Mouse (Mus musculus) kidney, embryonic 14.5 days (tissue): ENCODE data around the gene Ipo4. TPM values are rescaled to one million over a fixed set of nuclear protein-coding genes. Genes with fewer than 3 reads are reported as not detected.

Experiments used
- ATAC-seq: fragments of 200-750 bp; cut with Nextera tagmentation; 2 replicates; pipeline ENCODE4 v1.8.0; 2017; ENCODE audit warnings: moderate number of reproducible peaks, mild to moderate bottlenecking, moderate TSS enrichment, moderate library complexity; ENCODE audit not compliant: low FRiP score, low TSS enrichment
- H3K27ac ChIP-seq: fragments of 300-500 bp; sonication (generic); 2 replicates; pipeline ENCODE4 v1.5.1; 2014; ENCODE audit warnings: low read depth, mild to moderate bottlenecking, low read length, moderate library complexity, mixed read lengths
- H3K27me3 ChIP-seq: fragments of 300-500 bp; sonication (generic); 2 replicates; pipeline ENCODE4 v1.6.1; 2014; ENCODE audit warnings: mild to moderate bottlenecking, low read length; ENCODE audit not compliant: control insufficient read depth, insufficient read depth
- H3K36me3 ChIP-seq: fragments of 300-500 bp; sonication (generic); 2 replicates; pipeline ENCODE4 v1.6.1; 2014; ENCODE audit warnings: low read length, mixed read lengths; ENCODE audit not compliant: control insufficient read depth, insufficient read depth
- H3K4me1 ChIP-seq: fragments of 300-500 bp; sonication (generic); 2 replicates; pipeline ENCODE4 v1.6.1; 2014; ENCODE audit warnings: low read length, mixed read lengths; ENCODE audit not compliant: control insufficient read depth, insufficient read depth
- H3K4me2 ChIP-seq: fragments of 300-500 bp; sonication (generic); replicated peaks from 2 replicates; pipeline ENCODE4 v1.6.1; 2014; ENCODE audit warnings: low read depth, mild to moderate bottlenecking, low read length
- H3K4me3 ChIP-seq: fragments of 300-500 bp; sonication (generic); 2 replicates; pipeline ENCODE4 v1.5.1; 2014; ENCODE audit warnings: mild to moderate bottlenecking, low read length
- H3K9ac ChIP-seq: fragments of 300-500 bp; sonication (generic); 2 replicates; pipeline ENCODE4 v1.6.1; 2014; ENCODE audit warnings: low read depth, mild to moderate bottlenecking, low read length, moderate library complexity
- H3K9me3 ChIP-seq: fragments of 300-500 bp; sonication (generic); 2 replicates; pipeline ENCODE4 v1.6.1; 2016; ENCODE audit warnings: low read length; ENCODE audit not compliant: control insufficient read depth
- WGBS: fragments of 180-500 bp; shearing (Covaris S2); extraction: QIAGEN DNeasy Blood & Tissue Kit; methylation state at CpG from one replicate; pipeline ENCODE4 v1.1.7; 2014; 5-methylcytosine and 5-hydroxymethylcytosine counted together
- polyA plus RNA-seq: library from polyadenylated mRNA; unstranded; fragments of >200 nt; fragmentation: Nextera tagmentation; extraction: Ambion mirVana; gene quantifications from 2 replicates; pipeline ENCODE4 v1.2.1, GENCODE M21; 2014

Gene Ipo4
- polyA plus RNA-seq, 1 experiment from 2014 or later, result 119 TPM

GRCm38 (mm10) chr14:55586149-55586548, 49.6 kb downstream of the Ipo4 start:
- Histone ChIP-seq H3K4me1 (peaks cover 7% of the 10 kb centered on the region; the same call in 1 of the 2 replicates), H3K4me3 (no peak overlapping the region), H3K27ac (no peak overlapping the region), H3K4me2 (no peak overlapping the region), H3K9me3 (no peaks in the 10 kb centered on the region), H3K36me3 (peaks cover 14% of the 10 kb centered on the region; the same call in 1 of the 2 replicates), H3K9ac (no peak overlapping the region), H3K27me3 (no peaks in the 10 kb centered on the region)
- no peak for ATAC-seq
- 90% methylated on average over 2 of the region's 2 CpGs for WGBS

GRCm38 (mm10) chr14:55585566-55585960, 50.2 kb downstream of the Ipo4 start:
- Histone ChIP-seq H3K4me3 (no peak overlapping the region), H3K36me3 (peaks cover 19% of the 10 kb centered on the region; the same call in 1 of the 2 replicates), H3K27me3 (no peaks in the 10 kb centered on the region), H3K4me2 (peak overlapping the region; percentile 80; the same call in 1 of the 2 replicates), H3K4me1 (peaks cover 7% of the 10 kb centered on the region; the same call in 1 of the 2 replicates), H3K9ac (no peak overlapping the region), H3K9me3 (no peaks in the 10 kb centered on the region), H3K27ac (no peak overlapping the region)
- WGBS, result 60% methylated on average over 6 of the region's 6 CpGs
- ATAC-seq, result no peak

DNA sequence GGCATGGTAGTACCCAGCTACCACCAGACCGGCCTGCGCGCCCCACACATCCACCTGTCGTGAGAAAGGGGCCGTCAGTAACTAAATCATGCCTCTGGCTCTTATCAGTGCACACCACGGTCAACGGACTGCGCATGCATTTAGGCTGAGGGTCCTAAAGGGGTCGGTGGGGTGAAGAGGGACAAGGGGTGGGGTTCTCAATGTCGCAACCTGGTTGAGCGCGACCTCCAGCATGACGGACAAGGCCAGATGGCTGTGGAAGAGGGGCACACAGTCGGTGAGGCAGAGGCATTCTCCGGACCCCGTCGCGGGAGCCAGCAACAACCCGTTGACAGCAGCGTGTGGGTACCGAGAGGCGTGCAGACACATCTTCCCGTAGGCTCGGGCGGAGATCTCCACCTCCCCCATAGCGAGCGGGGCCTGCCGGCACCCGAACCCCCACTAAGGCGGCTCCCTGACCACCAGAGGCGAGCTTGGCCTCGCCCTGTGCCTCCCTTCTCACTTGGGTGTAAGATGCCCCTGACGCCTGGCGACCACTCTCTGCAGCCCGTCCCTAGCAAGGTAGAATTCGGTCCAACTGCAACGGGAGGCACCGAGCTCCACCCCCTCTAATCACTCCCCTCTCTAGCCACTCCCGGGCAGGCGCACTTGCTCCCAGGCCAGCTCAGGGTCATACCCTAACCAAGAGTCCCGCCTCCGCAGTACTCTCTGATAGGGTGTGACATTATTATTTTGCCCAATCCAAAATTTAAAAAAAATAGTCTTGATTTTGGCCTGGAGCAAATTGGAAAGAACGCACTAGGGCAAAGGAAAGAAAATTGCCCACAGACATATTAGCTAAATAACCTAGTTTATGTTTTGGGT, 50.8 kb downstream of the Ipo4 start, which contains the start of gene Emc9:
Gene Emc9 (minus strand): TSS at position 601 of the 864 bp plus-strand sequence.
- peaks cover 21% of the 10 kb centered on the region; the same call in 1 of the 2 replicates for H3K36me3 ChIP-seq
- WGBS, result 2% methylated on average over 43 of the region's 43 CpGs
- no peak within 1 kb of the TSS for H3K27ac ChIP-seq
- peak within 1 kb of the TSS; percentile 46 for H3K4me3 ChIP-seq
- H3K4me2 ChIP-seq, result peak within 1 kb of the TSS; percentile 80
- H3K9ac ChIP-seq, result peak within 1 kb of the TSS; percentile 52; the same call in 1 of the 2 replicates
- no peaks in the 10 kb centered on the region for H3K27me3 ChIP-seq
- H3K4me1 ChIP-seq, result peaks cover 2% of the 10 kb centered on the region; the same call in 1 of the 2 replicates
- ATAC-seq, result peak; percentile 74
- H3K9me3 ChIP-seq, result no peaks in the 10 kb centered on the region

- H3K36me3 ChIP-seq, result peaks cover 21% of the 10 kb centered on the region; the same call in 1 of the 2 replicates
- H3K27ac ChIP-seq, result no peak overlapping the region
- H3K27me3 ChIP-seq, result no peaks in the 10 kb centered on the region
- 40% methylated on average over 5 of the region's 5 CpGs for WGBS
- H3K4me1 ChIP-seq, result no peaks in the 10 kb centered on the region
- H3K4me3 ChIP-seq, result peak overlapping the region; percentile 46
- H3K4me2 ChIP-seq, result peak overlapping the region; percentile 80
- H3K9ac ChIP-seq, result no peak overlapping the region
- no peak for ATAC-seq
- no peaks in the 10 kb centered on the region for H3K9me3 ChIP-seq
Measured at GRCm38 (mm10) chr14:55584303-55584701, 51.5 kb downstream of the Ipo4 start.

DNA sequence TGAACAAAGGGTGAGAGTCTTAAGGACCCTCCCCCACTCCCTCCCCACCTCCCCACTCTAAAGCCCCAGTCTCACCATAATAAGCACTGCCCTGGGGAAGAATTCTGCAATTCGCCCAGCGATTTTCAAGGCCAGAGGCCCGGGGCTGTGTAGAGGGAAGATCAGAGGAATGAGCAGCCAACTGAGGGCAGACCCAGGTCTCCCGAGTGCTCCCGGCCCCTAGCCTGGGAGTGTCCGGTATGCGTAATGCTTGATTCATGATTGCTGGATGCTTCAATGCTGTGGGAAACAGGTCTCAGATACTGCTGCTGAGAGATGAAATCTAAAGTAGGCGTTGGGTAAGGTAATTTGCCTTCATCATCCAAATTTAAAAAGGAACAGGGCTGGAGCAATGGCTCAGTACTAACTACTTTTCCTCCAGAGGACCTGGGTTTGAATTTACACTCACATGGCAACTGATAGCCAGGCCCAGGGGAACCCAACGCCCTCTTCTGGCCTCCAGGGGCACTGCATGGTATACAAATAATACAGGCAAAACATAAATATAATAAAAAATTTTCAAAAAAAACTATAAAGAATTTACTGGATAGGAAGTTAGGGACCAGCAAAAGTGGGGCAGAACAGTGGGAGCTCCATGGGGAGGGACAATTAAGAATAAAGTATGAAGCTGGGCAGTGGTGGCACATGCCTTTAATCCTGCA, 53.6 kb downstream of the Ipo4 start:
- no peak overlapping the region for H3K9ac ChIP-seq
- no peak for ATAC-seq
- peaks cover 16% of the 10 kb centered on the region; the same call in 1 of the 2 replicates for H3K36me3 ChIP-seq
- peaks cover 10% of the 10 kb centered on the region for H3K4me1 ChIP-seq
- H3K4me2 ChIP-seq, result no peak overlapping the region
- no peaks in the 10 kb centered on the region for H3K27me3 ChIP-seq
- H3K27ac ChIP-seq, result no peak overlapping the region
- WGBS, result 70% methylated on average over 9 of the region's 9 CpGs
- H3K9me3 ChIP-seq, result no peaks in the 10 kb centered on the region
- no peak overlapping the region for H3K4me3 ChIP-seq

GRCm38 (mm10) chr14:55580731-55581130, 55.0 kb downstream of the Ipo4 start:
- Histone ChIP-seq H3K4me2 (no peak overlapping the region), H3K9ac (no peak overlapping the region), H3K4me1 (peaks cover 15% of the 10 kb centered on the region), H3K27ac (no peak overlapping the region), H3K4me3 (no peak overlapping the region), H3K9me3 (no peaks in the 10 kb centered on the region), H3K27me3 (no peaks in the 10 kb centered on the region), H3K36me3 (peaks cover 15% of the 10 kb centered on the region; the same call in 1 of the 2 replicates)
- no peak for ATAC-seq
- WGBS, result 92% methylated on average over 16 of the region's 16 CpGs

DNA sequence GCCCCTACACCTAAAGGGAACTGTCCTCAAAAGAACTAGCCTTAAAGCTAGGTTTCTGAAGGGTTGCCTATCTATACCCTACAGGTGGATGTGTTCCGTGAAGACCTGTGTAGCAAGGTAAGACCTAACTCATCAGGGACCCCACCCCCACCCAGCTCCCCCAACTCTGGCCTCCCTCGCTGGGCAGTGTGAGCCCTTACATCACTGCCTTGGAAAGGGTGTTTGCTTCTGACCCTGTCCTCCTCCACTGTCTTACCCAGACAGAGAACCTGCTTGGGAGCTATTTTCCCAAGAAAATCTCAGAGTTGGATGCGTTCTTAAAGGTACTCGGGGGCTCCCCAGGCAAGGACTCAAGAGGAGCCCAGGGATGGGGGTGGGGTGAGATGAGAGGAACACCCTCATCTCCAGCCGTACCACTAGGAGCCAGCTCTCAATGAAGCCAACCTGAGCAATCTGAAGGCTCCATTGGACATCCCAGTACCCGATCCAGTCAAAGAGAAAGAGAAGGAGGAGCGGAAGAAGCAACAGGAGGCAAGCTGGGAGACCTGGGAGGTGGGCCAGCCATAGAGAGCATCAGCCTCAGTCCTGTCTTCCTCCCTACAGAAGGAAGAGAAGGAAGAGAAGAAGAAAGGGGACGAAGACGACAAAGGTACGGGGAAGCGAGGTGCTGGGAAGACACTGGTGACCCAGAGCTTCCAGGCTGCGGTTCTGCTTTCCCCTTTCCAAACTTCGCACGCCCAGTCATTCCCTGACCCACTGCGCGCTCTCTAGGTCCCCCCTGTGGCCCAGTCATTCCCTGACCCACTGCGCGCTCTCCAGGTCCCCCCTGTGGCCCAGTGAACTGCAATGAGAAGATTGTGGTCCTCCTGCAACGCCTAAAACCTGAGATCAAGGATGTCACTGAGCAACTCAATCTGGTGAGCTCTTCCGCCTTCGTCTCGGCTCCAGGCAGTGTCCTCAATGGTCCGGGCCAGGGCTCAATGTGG, 56.0 kb downstream of the Ipo4 start:
- WGBS, result 91% methylated on average over 23 of the region's 23 CpGs
- Histone ChIP-seq H3K9ac (no peak overlapping the region), H3K4me2 (no peak overlapping the region), H3K4me1 (peaks cover 19% of the 10 kb centered on the region), H3K27ac (no peak overlapping the region), H3K27me3 (no peaks in the 10 kb centered on the region), H3K36me3 (peaks cover 15% of the 10 kb centered on the region; the same call in 1 of the 2 replicates), H3K9me3 (no peaks in the 10 kb centered on the region), H3K4me3 (no peak overlapping the region)
- no peak for ATAC-seq

- no peaks in the 10 kb centered on the region for H3K27me3 ChIP-seq
- peak overlapping the region; percentile 78 for H3K4me2 ChIP-seq
- no peaks in the 10 kb centered on the region for H3K9me3 ChIP-seq
- WGBS, result 30% methylated on average over 6 of the region's 6 CpGs
- peak overlapping the region; percentile 70; the same call in 1 of the 2 replicates for H3K27ac ChIP-seq
- peak overlapping the region; percentile 70 for H3K4me3 ChIP-seq
- peak overlapping the region; percentile 78 for H3K9ac ChIP-seq
- ATAC-seq, result no peak; the same call in 1 of the 2 replicates
- H3K4me1 ChIP-seq, result peaks cover 19% of the 10 kb centered on the region
- H3K36me3 ChIP-seq, result peaks cover 15% of the 10 kb centered on the region; the same call in 1 of the 2 replicates
Measured at GRCm38 (mm10) chr14:55578668-55579269, 57.0 kb downstream of the Ipo4 start.
